Mouse (Mus musculus) bone marrow macrophage, adult 2 months (primary cell): ENCODE results near the gene Gnat1. TPM values are rescaled to one million over a fixed set of nuclear protein-coding genes. Genes with fewer than 3 reads are reported as not detected.

Experiments
- H3K27ac ChIP-seq: 2 replicates; pipeline ENCODE4 v1.5.1; 2012; ENCODE audit warnings: low read depth, low read length; ENCODE audit not compliant: insufficient read depth
- H3K4me1 ChIP-seq: 2 replicates; pipeline ENCODE4 v1.6.1; 2012; ENCODE audit warnings: low read length; ENCODE audit not compliant: control insufficient read depth, insufficient read depth
- H3K4me3 ChIP-seq: 2 replicates; pipeline ENCODE4 v1.5.1; 2012; ENCODE audit warnings: mild to moderate bottlenecking, low read length, moderate library complexity; ENCODE audit not compliant: insufficient read depth
- CTCF ChIP-seq: IDR thresholded peaks from 2 replicates; pipeline ENCODE4 v1.5.1; 2012; ENCODE audit warnings: low read depth, mild to moderate bottlenecking, low read length, moderate library complexity
- POLR2A ChIP-seq: IDR thresholded peaks from 2 replicates; pipeline ENCODE4 v1.6.1; 2012; ENCODE audit warnings: mild to moderate bottlenecking, low read depth, low read length, borderline replicate concordance
- polyA plus RNA-seq: library from polyadenylated mRNA; stranded (reverse); fragments of >200 nt; gene quantifications from 2 replicates; pipeline ENCODE4 v1.2.4, GENCODE M21; 2012; ENCODE audit not compliant: missing spikeins, insufficient read depth, insufficient read length

Gnat1 gene
- polyA plus RNA-seq = not detected in 2 replicates

DNA sequence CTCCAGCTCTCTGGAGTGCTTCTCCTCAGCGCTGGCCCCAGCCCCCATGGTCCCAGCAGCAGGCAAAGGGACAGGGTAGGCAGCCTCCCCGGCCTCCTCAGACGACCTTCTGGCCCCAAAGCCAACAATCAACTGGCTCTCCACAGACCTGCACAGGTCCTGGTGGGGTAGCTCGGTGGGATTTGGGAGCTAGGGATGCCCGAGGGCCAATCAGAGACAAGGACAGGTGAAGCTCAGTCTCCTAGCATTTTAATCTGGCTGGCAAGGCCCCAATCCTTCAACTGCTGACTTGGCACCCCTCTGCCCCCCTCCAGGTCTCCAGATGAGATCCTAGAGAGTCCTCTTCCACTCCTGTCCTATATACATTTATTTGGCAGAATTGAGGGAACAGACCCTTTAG is at the start of gene Gnat1:
TSS of gene Gnat1 (minus strand) at position 212 of the 400 bp plus-strand sequence.
- Histone ChIP-seq H3K4me1 (peaks cover 5% of the 10 kb centered on the region), H3K27ac (no peak within 1 kb of the TSS), H3K4me3 (no peak within 1 kb of the TSS)
- TF ChIP-seq POLR2A (no peak), CTCF (no peak)

DNA sequence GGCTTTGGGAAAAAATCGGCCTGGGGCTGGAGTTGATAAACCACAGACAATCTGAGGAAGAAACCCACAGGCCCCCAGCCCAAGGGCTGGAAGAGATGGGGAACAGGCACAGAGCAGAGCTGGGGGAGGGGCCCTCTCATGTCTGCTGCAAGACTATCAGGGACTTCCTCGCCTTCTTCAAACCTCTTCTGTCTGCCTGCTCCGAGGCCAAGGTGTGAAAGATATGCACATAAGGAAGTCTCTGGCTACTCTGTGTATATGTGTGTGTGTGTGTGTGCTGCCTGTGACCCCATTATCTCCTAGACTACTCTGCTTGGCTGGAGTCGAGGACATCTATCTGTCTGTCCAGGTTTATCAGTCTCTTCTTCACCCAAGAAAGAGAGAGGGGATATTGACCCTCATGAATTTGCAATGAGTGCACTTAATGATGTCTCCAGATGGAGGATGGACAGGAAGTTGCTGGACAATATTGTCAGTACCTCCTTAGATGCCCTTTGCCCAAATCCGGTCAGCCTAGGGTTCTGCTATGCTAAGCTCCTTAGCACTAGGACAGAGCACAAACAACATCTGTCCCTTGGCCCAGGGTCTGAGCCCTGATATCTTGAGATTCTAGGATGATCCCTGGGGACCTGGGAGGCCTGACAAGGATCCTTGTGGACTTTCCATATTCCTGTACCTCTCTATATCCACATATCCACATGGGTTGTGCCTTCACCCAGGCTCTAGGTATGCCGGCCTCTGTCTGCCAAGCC is 49.6 kb upstream of the Gnat1 start:
- H3K4me3 ChIP-seq = no peak overlapping the region
- TF ChIP-seq POLR2A = no peak
- TF ChIP-seq CTCF = no peak
- H3K4me1 ChIP-seq = peaks cover 22% of the 10 kb centered on the region
- H3K27ac ChIP-seq = no peak overlapping the region

DNA sequence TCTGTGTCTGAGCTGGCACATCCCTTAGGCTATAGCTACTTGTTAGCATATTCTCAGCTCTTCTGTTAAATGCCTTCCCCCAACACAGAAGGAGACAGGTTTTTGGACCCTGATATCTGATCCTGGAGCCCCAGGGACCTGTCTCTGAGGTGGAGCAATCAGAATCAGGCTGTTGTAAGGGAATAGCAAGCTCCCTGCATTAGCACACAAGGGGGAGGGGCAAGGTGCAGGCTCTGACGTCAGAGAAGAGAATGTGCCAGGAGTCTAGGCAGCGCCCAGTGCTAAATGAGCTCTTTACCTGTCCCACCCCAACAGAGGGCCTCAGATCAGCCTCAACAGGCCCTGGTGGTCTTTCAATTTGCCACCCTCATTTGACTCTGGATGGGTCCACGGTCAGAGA is 47.5 kb upstream of the Gnat1 start:
- no peak for TF ChIP-seq POLR2A
- TF ChIP-seq CTCF = no peak
- H3K4me1 ChIP-seq = peaks cover 35% of the 10 kb centered on the region
- H3K27ac ChIP-seq = no peak overlapping the region
- no peak overlapping the region for H3K4me3 ChIP-seq

DNA sequence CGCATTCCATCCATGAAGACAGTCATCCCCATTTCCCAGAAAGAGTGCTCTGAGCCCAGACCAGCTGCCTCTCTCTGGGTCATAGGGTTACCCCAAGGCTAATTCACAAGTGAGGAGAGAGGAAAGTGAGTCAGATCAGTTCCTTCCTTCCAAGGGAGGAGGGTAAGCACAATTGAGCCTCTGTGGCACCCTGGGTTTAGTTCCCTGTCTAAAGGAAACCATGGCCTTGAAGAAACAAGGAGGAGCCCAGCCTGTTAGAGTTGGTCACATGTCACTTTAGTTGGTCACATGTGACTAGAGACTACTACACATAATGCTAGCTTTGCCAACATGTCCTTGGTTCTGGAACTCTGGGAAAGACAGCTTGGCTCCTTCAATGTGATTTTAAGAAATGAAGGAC is 45.3 kb upstream of the Gnat1 start:
- Histone ChIP-seq H3K4me1 (peaks cover 41% of the 10 kb centered on the region), H3K27ac (peak overlapping the region; percentile 97), H3K4me3 (no peak overlapping the region)
- TF ChIP-seq POLR2A (no peak), CTCF (no peak)

DNA sequence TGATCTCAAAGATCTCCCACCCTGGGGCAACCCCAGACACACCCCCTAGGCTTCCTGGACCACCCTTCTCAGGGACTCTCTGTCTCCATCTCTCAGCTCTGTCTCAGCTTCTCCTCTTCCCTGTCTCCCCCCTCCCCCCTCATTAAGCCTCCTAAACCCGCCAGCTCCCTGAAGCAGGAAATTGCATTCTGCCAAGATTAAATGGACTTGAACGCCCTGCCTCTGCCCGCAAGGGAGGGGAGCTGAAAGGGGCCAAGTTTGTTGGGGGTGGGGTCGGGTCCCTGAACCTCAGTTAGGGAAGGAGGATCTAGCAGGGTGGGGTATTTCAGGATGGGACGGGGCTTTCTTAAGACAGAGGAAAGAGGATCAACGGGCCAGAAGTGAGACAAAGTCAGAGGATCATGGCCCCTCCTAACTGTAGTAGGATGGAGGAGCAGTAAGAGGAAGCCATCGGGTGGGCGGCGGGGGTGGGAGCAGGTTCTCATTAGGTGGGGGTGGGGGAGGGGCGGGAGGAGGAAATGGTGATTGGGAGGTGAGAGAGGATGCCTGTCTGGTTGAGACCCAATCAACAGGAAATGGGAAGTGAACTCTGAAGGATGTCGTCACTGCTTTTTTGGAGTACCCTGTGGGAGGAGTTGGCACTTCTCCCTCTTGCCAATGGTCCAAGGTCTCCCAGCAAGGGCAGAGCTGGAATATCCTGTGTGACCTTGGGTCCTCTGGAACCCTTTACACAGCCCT is 44.5 kb upstream of the Gnat1 start:
- no peak overlapping the region for H3K4me3 ChIP-seq
- peaks cover 38% of the 10 kb centered on the region for H3K4me1 ChIP-seq
- peak overlapping the region; percentile 97 for H3K27ac ChIP-seq
- no peak for TF ChIP-seq CTCF
- TF ChIP-seq POLR2A = no peak

DNA sequence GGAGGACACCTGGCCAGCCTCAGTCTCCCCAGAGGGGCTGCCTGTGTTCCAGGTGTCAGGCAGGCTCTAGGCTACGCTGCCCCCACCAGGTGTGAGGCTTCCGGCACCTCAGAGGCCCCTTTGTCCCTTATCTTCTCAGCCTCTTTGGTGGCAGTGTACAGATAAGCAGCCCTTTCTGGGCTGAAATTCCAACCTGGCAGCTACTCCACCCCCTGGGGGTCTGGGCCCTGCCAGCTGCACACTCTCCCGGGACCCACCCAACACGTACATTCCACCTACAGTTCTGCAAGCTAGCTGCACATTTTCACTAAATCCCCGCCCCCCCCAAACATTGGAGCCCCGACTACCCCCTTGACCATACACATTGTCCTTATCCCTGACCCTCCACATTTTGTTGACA is 43.8 kb upstream of the Gnat1 start:
- no peak overlapping the region for H3K27ac ChIP-seq
- TF ChIP-seq CTCF (no peak), POLR2A (no peak)
- H3K4me3 ChIP-seq = no peak overlapping the region
- H3K4me1 ChIP-seq = peaks cover 36% of the 10 kb centered on the region

DNA sequence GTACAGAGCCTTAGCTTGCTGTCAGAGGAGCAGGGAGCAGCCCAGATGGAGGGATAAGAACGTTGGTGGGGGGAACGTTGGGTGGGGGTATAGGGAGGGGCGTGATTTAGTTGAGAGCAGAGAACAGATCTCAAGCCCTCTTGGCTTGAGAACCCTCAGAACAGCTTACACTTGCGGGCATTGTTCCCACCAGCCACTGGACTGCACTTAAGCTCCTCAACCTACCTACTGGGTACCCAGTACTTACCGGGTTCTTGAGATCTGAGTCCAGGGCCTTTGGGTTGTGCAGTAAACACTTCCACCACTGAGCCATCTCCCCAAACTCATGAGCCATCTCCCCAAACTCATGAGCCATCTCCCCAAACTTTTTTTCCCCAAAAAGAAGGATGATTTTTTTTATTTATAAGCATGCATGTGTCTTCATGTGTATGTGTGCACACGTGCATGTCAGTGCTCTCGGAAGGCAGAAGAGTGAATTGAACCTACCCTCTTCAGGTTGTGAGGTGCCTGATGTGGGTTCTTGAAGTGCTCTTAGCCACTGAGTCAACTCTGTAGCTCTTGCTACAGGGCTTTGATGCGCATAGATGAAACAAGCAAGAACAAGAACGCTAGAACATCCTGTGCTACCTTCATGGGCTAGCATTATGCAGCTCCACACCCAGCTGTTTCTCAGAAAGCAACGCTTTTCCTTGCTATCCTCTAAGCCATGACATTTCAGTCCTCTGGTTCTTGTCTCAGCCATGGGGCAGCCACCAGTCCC is 39.4 kb upstream of the Gnat1 start:
- Histone ChIP-seq H3K27ac (no peak overlapping the region), H3K4me1 (peaks cover 22% of the 10 kb centered on the region), H3K4me3 (no peak overlapping the region)
- no peak for TF ChIP-seq POLR2A
- no peak for TF ChIP-seq CTCF

DNA sequence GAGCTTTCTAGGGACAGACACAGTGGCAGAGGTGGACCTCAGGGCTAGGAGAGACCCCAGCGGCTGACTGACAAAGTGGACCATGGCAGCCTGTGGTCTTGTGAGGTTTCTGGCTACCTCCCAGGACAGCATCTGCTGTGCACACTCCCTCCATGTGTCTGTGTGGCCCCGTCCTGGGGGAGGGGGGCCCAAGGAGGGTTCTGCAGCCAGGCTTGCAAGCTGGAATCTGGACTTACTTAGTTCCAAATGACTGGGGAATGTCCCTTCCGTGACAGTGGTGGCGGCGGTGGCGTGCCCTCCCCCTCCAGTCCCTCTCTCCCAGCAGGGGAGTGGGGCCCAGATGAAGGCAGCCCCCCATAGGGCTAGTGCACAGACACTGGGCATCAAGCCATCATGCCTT is 37.4 kb upstream of the Gnat1 start:
- Histone ChIP-seq H3K4me3 (no peak overlapping the region), H3K27ac (no peak overlapping the region), H3K4me1 (peaks cover 22% of the 10 kb centered on the region)
- no peak for TF ChIP-seq CTCF

DNA sequence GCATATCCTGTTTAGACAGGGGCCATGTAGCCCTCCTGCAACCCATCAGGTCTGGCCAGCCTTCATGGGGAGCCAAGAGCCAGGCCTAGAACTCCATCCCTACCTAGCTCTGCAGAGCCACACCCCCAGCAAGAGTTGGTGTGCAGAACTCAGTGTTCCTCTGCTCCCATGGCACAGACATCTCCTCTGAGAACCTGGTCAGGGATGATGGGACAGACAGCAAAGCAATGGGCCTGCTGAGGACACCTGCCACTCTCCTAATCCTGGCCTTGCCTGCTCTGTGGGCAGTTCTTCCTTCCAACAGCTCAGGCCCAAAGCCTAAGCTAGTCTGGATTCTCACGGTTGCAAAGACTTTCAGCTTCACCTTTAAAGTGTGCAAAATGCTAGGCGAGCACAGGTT is 36.1 kb upstream of the Gnat1 start:
- TF ChIP-seq CTCF = no peak
- no peak for TF ChIP-seq POLR2A
- no peak overlapping the region for H3K4me3 ChIP-seq
- H3K27ac ChIP-seq = no peak overlapping the region
- H3K4me1 ChIP-seq = peaks cover 18% of the 10 kb centered on the region
